Mouse (Mus musculus) ES-E14 (cell line): ENCODE measurements around the gene Tmem183a. TPM values are rescaled to one million over a fixed set of nuclear protein-coding genes. Genes with fewer than 3 reads are reported as not detected.

ENCODE experiments used
- DNase-seq: peaks from one replicate; pipeline ENCODE4 v3.0.0-alpha.2; 2013; ENCODE audit warnings: low read depth, low spot score
- H3K27ac ChIP-seq: 2 replicates; pipeline ENCODE4 v1.5.1; 2012; ENCODE audit warnings: low read depth, mild to moderate bottlenecking, low read length, moderate library complexity, mixed read lengths; ENCODE audit not compliant: poor library complexity, insufficient read depth, severe bottlenecking
- H3K36me3 ChIP-seq: 2 replicates; pipeline ENCODE4 v1.6.1; 2012; ENCODE audit warnings: mild to moderate bottlenecking, low read length, moderate library complexity, mixed read lengths; ENCODE audit not compliant: control insufficient read depth, poor library complexity, insufficient read depth, severe bottlenecking
- H3K4me1 ChIP-seq, 2 experiments: fragments of 150-350 bp in 1 of 2; sonication (generic) in 1 of 2; 2 replicates each; pipeline ENCODE4 v1.6.1; 2012; ENCODE audit warnings: low read length in 2 of 2, mild to moderate bottlenecking in 1 of 2, mixed read lengths in 1 of 2; ENCODE audit not compliant: control insufficient read depth in 2 of 2, insufficient read depth in 2 of 2, poor library complexity in 1 of 2
- H3K4me3 ChIP-seq, 2 experiments: fragments of 150-350 bp in 1 of 2; sonication (generic) in 1 of 2; 2 replicates each; pipeline ENCODE4 v1.5.1; 2012; ENCODE audit warnings: low read length in 2 of 2, low read depth in 1 of 2, mild to moderate bottlenecking in 1 of 2, mixed read lengths in 1 of 2; ENCODE audit not compliant: insufficient read depth in 1 of 2, poor library complexity in 1 of 2, severe bottlenecking in 1 of 2
- H3K9ac ChIP-seq: 2 replicates; pipeline ENCODE4 v1.6.1; 2012; ENCODE audit warnings: low read depth, mild to moderate bottlenecking, low read length, mixed read lengths; ENCODE audit not compliant: poor library complexity, insufficient read depth, severe bottlenecking
- H3K9me3 ChIP-seq: fragments of 150-350 bp; sonication (generic); 2 replicates; pipeline ENCODE4 v1.6.1; 2012; ENCODE audit warnings: low read depth, mild to moderate bottlenecking, low read length; ENCODE audit not compliant: control insufficient read depth, insufficient read depth
- CHD2 ChIP-seq: IDR thresholded peaks from 2 replicates; pipeline ENCODE4 v1.6.1; 2014; ENCODE audit warnings: mild to moderate bottlenecking, low read depth, low read length, inconsistent platforms
- HCFC1 ChIP-seq: IDR thresholded peaks from 2 replicates; pipeline ENCODE4 v1.6.1; 2012; ENCODE audit warnings: low read length, inconsistent platforms, borderline replicate concordance; ENCODE audit not compliant: insufficient read depth
- MAFK ChIP-seq: IDR thresholded peaks from 2 replicates; pipeline ENCODE4 v1.6.1; 2014; ENCODE audit warnings: mild to moderate bottlenecking, low read depth, low read length, inconsistent platforms; ENCODE audit not compliant: insufficient read depth
- ZC3H11A ChIP-seq: IDR thresholded peaks from 2 replicates; pipeline ENCODE4 v1.6.1; 2012; ENCODE audit warnings: low read depth, mild to moderate bottlenecking, inconsistent platforms, low read length, borderline replicate concordance
- ZNF384 ChIP-seq: IDR thresholded peaks from 2 replicates; pipeline ENCODE4 v1.6.1; 2012; ENCODE audit warnings: low read depth, low read length, inconsistent platforms
- in situ Hi-C, 2 experiments: fragments of 600-800 bp; cut with MboI; formaldehyde crosslinking; loops; one replicate each; pipeline ENCODE4 v1.15.1; 2025; ENCODE audit warnings: low sequenced_read_pairs in 2 of 2, inconsistent platforms in 1 of 2; ENCODE audit not compliant: unreplicated experiment in 2 of 2
- total RNA-seq: library from RNA; depleted of rRNA; stranded (reverse); fragments of 300-350 nt; gene quantifications from 2 replicates; pipeline ENCODE4 v1.2.3, GENCODE M21; 2012

Tmem183a gene
- total RNA-seq, 1 experiment = 100 TPM

- H3K9me3 ChIP-seq = peaks cover 2% of the 10 kb centered on the region; the same call in 1 of the 2 replicates
- TF ChIP-seq ZC3H11A (peak; percentile 64; the same call in 1 of the 2 replicates), MAFK (no peak)
- in situ Hi-C loops = no loop called here
- H3K9ac ChIP-seq = no peak overlapping the region
- no peaks in the 10 kb centered on the region for H3K36me3 ChIP-seq
- H3K27ac ChIP-seq = no peak overlapping the region
- H3K4me1 ChIP-seq = no peaks in the 10 kb centered on the region
- DNase-seq = peak; percentile 54
- no peak overlapping the region for H3K4me3 ChIP-seq
Measured at GRCm38 (mm10) chr1:134368777-134369337, 7.1 kb upstream of the Tmem183a start.

GRCm38 (mm10) chr1:134365491-134365890, 3.7 kb upstream of the Tmem183a start:
- no peak overlapping the region for H3K27ac ChIP-seq
- H3K36me3 ChIP-seq = no peaks in the 10 kb centered on the region
- peaks cover 2% of the 10 kb centered on the region; the same call in 1 of the 2 replicates for H3K9me3 ChIP-seq
- no peak for TF ChIP-seq MAFK
- TF ChIP-seq ZC3H11A = no peak
- TF ChIP-seq HCFC1 = no peak
- no peak for TF ChIP-seq ZNF384
- TF ChIP-seq CHD2 = no peak
- no peak for DNase-seq
- H3K9ac ChIP-seq = no peak overlapping the region
- H3K4me3 ChIP-seq = no peak overlapping the region
- peaks cover 0 to 3% of the 10 kb centered on the region in 2 experiments; a peak in 1 of 4 replicates for H3K4me1 ChIP-seq
- in situ Hi-C loops = no loop called here

GRCm38 (mm10) chr1:134363194-134363593, 1.4 kb upstream of the Tmem183a start:
- no peak for DNase-seq
- in situ Hi-C loops = no loop called here
- TF ChIP-seq ZNF384 = no peak
- TF ChIP-seq HCFC1 = no peak
- TF ChIP-seq ZC3H11A = no peak
- no peak for TF ChIP-seq CHD2
- no peak for TF ChIP-seq MAFK
- H3K27ac ChIP-seq = no peak overlapping the region
- H3K4me1 ChIP-seq = peaks cover 0 to 5% of the 10 kb centered on the region in 2 experiments; a peak in 1 of 4 replicates
- no peak overlapping the region for H3K9ac ChIP-seq
- H3K9me3 ChIP-seq = no peaks in the 10 kb centered on the region
- H3K36me3 ChIP-seq = peaks cover 10% of the 10 kb centered on the region
- no peak overlapping the region for H3K4me3 ChIP-seq

GRCm38 (mm10) chr1:134361195-134361856, 453 bp downstream of the Tmem183a start:
- TF ChIP-seq HCFC1 (no peak), MAFK (no peak), ZNF384 (no peak)

GRCm38 (mm10) chr1:134360656-134361055, 1.1 kb downstream of the Tmem183a start:
- H3K36me3 ChIP-seq = peaks cover 21% of the 10 kb centered on the region

More at GRCm38 (mm10) chr1:134361195-134361856, 453 bp downstream of the Tmem183a start:
- peak overlapping the region; percentile 92 to 93 for H3K4me3 ChIP-seq
- no peaks in the 10 kb centered on the region for H3K9me3 ChIP-seq
- peak overlapping the region; percentile 96 for H3K9ac ChIP-seq
- H3K36me3 ChIP-seq = peaks cover 15% of the 10 kb centered on the region
- in situ Hi-C loops = no loop called here
- H3K4me1 ChIP-seq = peaks cover 0 to 5% of the 10 kb centered on the region in 2 experiments; a peak in 1 of 4 replicates
- no peak for DNase-seq
- H3K27ac ChIP-seq = peak overlapping the region; percentile 78

More at GRCm38 (mm10) chr1:134360656-134361055, 1.1 kb downstream of the Tmem183a start:
- TF ChIP-seq MAFK = no peak
- TF ChIP-seq HCFC1 = no peak
- TF ChIP-seq CHD2 = no peak
- no peak for TF ChIP-seq ZC3H11A
- TF ChIP-seq ZNF384 = no peak
- no peak overlapping the region for H3K27ac ChIP-seq
- no peak for DNase-seq
- H3K4me3 ChIP-seq = peak overlapping the region; percentile 92 to 93; a peak in 3 of 4 replicates
- in situ Hi-C loops = no loop called here
- H3K9ac ChIP-seq = peak overlapping the region; percentile 96
- H3K4me1 ChIP-seq = peaks cover 0 to 5% of the 10 kb centered on the region in 2 experiments; a peak in 1 of 4 replicates
- H3K9me3 ChIP-seq = no peaks in the 10 kb centered on the region
